Mouse (Mus musculus): ENCODE measurements around the gene Tardbp.
A peak's percentile ranks its signal among the peaks of the same experiment; 100 is the strongest.

- no peak for TF ChIP-seq CTCF (IDR thresholded peaks at IDR 0.05)
- TF ChIP-seq POLR2A (IDR thresholded peaks at IDR 0.05; ENCODE audit: insufficient read depth, low read depth, low read length): peak; percentile 97
Observed at GRCm38 (mm10) chr4:148626623-148627185, at the start of gene Tardbp.
